Mouse (Mus musculus) kidney, adult 8-10 months (tissue): ENCODE measurements around the gene Cfap206.

Experiments
- DNase-seq, 2 experiments: peaks; one replicate each; pipeline ENCODE4 v3.0.0; 2022

The Cfap206 gene

DNA sequence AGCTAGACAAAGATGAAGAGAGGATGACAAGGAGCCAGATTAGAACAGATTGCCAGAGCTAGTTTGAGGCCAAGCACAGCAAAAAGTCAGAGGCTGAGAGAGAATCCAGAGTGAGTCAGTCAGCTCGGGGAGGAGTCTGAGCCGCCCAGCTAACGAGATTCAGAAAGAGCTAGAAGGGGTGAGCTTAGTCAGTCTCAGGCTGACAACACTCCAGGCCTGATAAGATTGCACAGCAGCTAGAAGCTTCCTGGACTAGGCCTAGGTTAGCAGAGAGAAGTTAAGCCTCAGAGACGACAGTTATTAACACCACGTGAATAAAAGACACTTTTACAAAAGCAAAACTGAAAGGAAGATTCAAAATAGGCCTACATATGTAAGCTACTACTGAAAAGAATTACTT is 62.1 kb downstream of the Cfap206 start:
- no peak for DNase-seq

DNA sequence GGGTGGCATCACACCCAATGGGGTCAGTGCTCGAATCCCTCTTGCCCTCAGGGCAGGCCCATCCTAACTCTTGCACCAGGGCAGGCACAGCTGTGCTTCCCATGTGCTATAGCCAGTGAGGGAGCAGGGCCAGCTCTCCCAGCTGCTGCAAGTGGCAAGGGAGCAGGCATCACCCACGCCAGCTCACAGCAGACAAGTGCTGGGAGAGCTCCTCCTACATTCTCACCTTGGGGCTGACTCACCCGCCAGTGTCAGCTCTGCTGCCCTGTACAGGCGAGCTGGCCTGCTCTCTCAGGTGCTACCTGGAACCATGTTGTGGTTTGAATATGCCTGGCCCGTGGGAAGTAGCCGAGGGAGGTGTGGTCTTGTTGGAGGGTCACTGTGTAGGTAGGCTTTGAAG is 68.1 kb downstream of the Cfap206 start:
- DNase-seq, result no peak

DNA sequence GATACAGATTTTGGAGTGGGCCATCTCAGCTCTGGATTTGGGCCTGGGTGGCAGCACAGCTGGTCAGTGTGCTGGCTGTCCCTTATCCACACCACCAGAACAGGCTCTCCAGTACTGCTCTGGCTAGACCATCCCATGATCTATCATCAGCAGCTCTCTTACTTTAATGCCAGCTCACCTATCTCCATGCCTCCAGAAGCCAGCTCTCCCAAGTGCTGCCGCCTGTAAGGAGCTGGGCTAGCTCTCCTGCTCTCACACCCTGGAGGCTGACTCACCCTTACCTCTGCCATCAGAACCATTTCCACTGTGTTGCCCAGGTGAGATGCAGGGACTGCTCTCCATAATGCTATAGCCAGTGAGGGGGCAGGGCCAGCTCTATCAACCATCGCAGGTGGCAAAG is 68.5 kb downstream of the Cfap206 start:
- no peak for DNase-seq

DNA sequence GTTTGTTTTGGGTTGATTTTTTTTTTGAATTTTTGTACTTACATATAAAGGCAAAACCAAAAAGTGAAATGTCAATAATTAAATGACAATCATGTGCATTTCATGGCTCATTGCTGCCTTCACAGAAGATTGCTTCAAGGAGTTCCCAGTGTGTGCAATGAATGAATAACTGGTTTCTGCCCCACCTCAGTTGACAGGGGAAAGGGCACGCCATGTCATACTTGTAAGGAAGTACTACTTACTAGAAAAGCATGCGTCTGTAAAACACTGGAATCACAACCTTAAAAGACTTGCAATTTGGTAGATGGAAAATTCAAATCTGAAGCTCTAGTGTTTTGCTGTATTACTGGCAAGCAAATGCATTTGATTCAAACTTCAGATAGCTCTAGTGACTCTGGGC is 71.0 kb downstream of the Cfap206 start:
- DNase-seq, result no peak

DNA sequence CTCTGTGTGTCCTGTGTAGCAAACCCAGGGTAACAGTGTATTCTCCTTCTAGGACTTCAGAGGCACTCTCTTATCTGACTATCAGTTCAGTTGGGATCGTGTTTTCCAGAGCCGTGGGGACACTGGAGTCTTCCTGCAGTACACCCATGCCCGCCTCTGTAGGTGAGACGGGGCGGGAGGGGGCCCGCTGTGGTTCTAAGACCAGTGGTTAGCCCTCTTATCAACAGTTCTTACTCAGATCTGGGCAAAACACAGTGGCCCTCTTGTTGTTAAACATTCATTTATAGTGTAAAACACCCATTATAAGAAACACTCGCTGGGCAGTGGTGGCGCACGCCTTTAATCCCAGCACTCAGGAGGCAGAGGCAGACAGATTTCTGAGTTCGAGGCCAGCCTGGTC is 73.9 kb downstream of the Cfap206 start:
- DNase-seq, result no peak

DNA sequence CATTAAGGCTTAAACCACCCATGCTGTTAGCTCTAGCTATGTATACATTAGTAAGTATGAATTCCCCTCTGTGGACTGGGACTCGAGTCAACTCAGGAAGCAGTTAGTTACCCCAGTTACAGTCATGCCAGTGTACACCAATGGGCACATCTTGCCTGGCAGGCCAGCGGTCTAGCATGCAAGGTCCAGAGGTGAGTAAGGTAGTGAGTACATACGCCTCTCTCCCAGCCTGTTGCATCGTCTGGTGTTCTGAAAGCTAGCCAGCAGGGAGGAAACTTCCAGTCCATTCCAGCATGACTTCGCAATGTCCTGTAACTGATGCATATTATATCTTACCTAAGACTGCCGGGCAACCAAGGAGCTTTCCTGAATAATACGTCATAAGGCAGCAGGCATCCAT is 76.8 kb downstream of the Cfap206 start:
- no peak for DNase-seq

DNA sequence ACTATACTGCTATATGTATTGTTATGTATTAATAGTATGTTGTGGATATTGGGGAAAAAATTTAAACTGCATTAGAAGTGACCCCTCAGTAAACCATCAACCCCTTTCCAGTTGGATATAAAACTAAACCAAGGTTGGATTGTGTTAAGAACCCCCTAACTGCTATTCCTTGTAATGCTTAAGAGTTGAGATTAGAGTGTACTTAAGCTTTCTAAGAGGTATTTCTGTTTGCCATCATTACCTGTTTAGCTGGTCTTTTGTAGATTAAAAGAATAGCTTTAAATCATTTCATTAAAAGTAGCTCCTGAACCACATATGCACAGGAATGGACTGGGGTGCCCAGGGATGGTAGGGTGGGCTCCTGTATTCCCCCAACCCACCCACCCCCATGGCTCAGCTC is 85.2 kb downstream of the Cfap206 start:
- no peak for DNase-seq

DNA sequence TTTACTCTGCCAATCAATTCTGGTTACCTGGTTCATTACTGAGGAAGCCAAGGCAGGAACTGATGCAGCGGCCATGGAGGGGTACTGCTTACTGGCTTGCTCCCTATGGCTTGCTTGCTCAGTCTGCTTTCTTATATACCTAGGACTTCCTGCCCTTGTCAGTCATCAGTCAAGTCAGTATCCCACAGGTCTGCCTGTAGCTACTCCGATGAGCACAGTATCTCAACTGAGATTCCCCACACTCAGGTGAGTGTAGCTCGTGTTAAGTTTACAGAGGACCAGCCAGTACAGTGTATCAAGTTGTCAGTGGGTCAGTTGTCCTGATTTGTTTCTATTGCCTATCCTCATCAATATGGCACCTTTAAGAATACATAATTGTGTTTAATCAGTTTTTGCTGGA is 89.3 kb downstream of the Cfap206 start:
- no peak for DNase-seq

DNA sequence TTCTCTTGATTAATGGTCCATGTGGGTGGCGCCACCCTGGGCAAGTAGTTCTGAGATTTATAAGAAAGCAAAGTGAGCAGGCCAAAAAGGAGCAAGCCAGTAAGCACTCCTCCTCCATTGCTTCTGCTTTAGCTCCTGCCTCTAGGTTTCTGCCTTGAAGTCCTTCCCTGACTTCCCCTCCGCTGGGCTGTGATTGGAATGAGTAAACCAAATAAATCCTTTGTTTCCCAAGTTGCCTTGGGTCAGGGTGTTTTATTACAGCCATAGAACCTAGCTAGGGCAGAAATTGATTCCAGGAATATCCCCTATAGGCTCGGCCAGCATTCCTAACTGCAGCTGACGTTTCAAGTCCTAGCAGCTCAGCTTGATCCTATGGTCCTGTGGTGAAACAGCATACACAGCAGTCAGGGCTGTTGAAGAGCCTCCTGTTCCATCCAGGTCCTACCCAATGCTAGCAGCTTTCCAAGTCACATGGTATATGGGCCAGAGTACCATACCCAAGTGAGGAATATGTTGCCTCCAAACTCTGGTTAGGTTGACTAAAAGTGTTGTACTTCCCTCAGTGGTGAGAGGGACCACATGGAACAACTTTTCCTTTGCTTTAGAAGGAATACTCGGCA is 90.2 kb downstream of the Cfap206 start:
- DNase-seq, result no peak
